Mouse (Mus musculus) lung, postnatal 0 days (tissue): ENCODE data around the gene Bco2.

Source experiments
- CTCF ChIP-seq: IDR thresholded peaks from 2 replicates; pipeline ENCODE4 v1.5.1; 2016; ENCODE audit warnings: antibody characterized with exemption, mild to moderate bottlenecking
- EP300 ChIP-seq: IDR thresholded peaks from 2 replicates; pipeline ENCODE4 v1.6.1; 2016; ENCODE audit warnings: antibody characterized with exemption, mild to moderate bottlenecking, control low read depth

GRCm38 (mm10) chr9:50602055-50602845 lies 47.3 kb upstream of the Bco2 start:
- TF ChIP-seq CTCF (no peak), EP300 (no peak)
